In genomic region chr11:3976678-3977077, GRCm38 (mm10) we compare ENCODE assay signal across 31 mouse cellular contexts. TPM values are rescaled to one million over a fixed set of nuclear protein-coding genes. Genes with fewer than 3 reads are reported as not detected.
"Had no signal": no experiment of that assay in that cellular context is flagged by ENCODE, and none has a peak within 500 bp of the region (broad histone marks: within the 10 kb centered on the region; RNA-seq: fewer than 3 reads in every experiment).

Gene 4930556J24Rik (minus strand): TSS chr11:3976778.

- H3K27me3 ChIP-seq: embryonic facial prominence, embryonic 12.5 days; embryonic facial prominence, embryonic 13.5 days; embryonic facial prominence, embryonic 15.5 days; forebrain, embryonic 12.5 days; forebrain, embryonic 13.5 days; forebrain, embryonic 15.5 days had no signal

- DNase-seq: cerebellum, adult 8-10 months; cerebellum, adult 9-10 months; cerebellum, adult 9-11 months; cerebellum, postnatal 10 days; cerebellum, postnatal 14 days; cerebellum, postnatal 25 days; cerebellum, postnatal 36 days; embryo, embryonic 11 days; forebrain, postnatal 0 days; gastrocnemius, adult 2 months; gastrocnemius, postnatal 10 days; gastrocnemius, postnatal 14 days; gastrocnemius, postnatal 25 days; gastrocnemius, postnatal 36 days; heart, adult 11 months; heart, adult 18-20 months; heart, adult 2 months had no signal

- H3K4me1 ChIP-seq: embryonic facial prominence, embryonic 12.5 days; embryonic facial prominence, embryonic 13.5 days; embryonic facial prominence, embryonic 15.5 days; forebrain, embryonic 12.5 days; forebrain, embryonic 13.5 days; forebrain, embryonic 15.5 days had no signal

- H3K27ac ChIP-seq: embryonic facial prominence, embryonic 10.5 days; embryonic facial prominence, embryonic 12.5 days; embryonic facial prominence, embryonic 13.5 days; embryonic facial prominence, embryonic 15.5 days; forebrain, embryonic 10.5 days; forebrain, embryonic 12.5 days; forebrain, embryonic 13.5 days; forebrain, embryonic 15.5 days; gastrocnemius, adult 2 months; heart, adult 2 months had no signal

- H3K4me3 ChIP-seq: embryonic facial prominence, embryonic 10.5 days; embryonic facial prominence, embryonic 12.5 days; embryonic facial prominence, embryonic 13.5 days; embryonic facial prominence, embryonic 15.5 days; erythroblast, embryonic 14.5 days; forebrain, embryonic 10.5 days; forebrain, embryonic 12.5 days; forebrain, embryonic 13.5 days; forebrain, embryonic 15.5 days; gastrocnemius, adult 2 months; heart, adult 2 months had no signal

RNA-seq across cellular contexts. Expression of gene 4930556J24Rik, which starts in this region (rescaled TPM):
- polyA plus RNA-seq: embryonic facial prominence, embryonic 11.5 days; embryonic facial prominence, embryonic 14.5 days; erythroblast, embryonic 14.5 days; forebrain, embryonic 11.5 days; forebrain, embryonic 13.5 days; forebrain, embryonic 14.5 days; forebrain, embryonic 15.5 days; forebrain, postnatal 0 days; gonadal fat pad, adult 2 months; heart, adult 2 months had no signal
